Mouse (Mus musculus) urinary bladder, postnatal 14 days (tissue): ENCODE data around the gene Adprhl2.

ENCODE experiments used
- DNase-seq: peaks from one replicate; pipeline ENCODE4 v3.0.0; 2021; ENCODE audit warnings: low spot score

The Adprhl2 gene

GRCm38 (mm10) chr4:126321111-126321853 is at the start of gene Adprhl2:
Adprhl2 (minus strand) TSS chr4:126321703.
- DNase-seq, result peak; percentile 99

- DNase-seq, result no peak
Measured at GRCm38 (mm10) chr4:126360069-126360468, 38.6 kb upstream of the Adprhl2 start.

GRCm38 (mm10) chr4:126343451-126343850 is 21.9 kb upstream of the Adprhl2 start:
- no peak for DNase-seq

DNA sequence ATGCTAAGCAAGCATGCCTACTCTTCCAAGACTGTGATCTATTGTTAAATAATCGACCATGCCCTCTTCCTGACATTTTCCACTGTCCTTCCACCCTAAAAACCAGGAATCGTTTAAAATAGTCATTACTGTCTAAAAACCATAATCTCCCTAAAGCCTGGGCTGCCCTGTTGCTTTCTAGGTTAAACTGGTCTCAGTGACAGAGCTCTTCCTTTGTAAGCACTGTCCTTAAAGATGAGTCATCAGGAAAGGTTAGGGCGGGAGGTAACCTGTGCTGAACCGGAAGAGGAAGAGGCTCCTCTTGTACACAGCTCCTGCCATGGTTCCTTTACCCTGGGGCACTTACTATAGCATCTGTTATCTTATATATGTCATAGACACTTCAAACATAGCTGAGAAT is 18.0 kb upstream of the Adprhl2 start:
- no peak for DNase-seq

GRCm38 (mm10) chr4:126332358-126332757 is 10.9 kb upstream of the Adprhl2 start:
- DNase-seq, result no peak

DNA sequence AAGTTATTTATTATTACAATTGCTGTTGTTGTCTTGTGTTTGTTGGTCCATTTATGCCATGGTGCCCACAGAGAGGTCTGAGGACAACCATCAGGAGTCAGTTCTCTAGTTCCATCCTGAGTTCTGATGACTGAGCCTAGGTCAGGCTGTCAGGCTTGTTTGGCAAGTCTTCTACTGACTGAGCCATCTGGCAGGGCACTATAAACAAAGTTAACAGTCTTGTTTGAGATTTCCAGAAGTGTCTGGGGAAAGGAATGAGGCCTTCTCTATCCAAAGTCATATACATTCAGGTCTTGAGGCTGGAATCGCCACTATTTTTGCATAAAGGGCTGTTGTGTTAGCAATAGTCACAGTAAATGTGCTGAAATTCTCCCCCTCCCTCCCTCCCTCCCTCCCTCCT is 10.2 kb upstream of the Adprhl2 start:
- DNase-seq, result no peak

DNA sequence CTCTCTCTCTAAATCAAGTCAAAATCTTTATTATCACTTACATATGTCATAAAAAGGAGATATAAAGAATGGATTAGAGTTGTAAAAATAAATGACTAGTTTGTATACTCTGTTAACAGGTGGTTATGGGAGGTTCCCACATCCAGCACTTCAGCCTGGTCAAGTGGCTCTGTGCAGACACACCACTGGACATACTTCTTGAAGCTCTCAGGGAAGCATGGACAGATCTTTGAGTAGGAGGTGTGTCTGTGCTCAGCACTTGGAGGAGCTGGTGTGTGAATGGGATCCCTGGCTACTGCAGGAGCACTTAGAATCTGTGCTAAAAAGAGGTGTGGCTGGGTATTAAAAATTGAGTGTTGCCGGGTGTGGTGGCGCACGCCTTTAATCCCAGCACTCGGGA is 8.8 kb upstream of the Adprhl2 start:
- DNase-seq, result no peak

DNA sequence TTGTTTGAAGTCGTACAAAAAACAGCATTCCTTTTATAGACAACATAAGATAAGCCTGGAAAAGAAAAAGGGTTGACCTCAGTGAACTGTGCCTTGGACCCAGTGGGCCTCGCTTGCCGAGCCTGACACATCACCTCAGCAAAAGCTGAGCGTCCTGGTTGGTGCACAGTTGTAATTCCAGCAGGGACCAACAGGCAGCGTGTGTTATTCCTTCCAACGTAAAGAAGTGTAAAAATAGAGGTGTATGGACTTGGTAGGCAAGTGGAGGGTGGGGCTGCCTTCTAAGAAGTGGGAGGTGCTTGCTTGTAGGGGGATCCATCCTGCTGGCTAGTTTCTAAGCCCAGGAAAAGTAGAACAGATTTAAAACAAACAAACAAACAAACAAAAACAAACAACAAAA is 4.5 kb upstream of the Adprhl2 start:
- no peak for DNase-seq

DNA sequence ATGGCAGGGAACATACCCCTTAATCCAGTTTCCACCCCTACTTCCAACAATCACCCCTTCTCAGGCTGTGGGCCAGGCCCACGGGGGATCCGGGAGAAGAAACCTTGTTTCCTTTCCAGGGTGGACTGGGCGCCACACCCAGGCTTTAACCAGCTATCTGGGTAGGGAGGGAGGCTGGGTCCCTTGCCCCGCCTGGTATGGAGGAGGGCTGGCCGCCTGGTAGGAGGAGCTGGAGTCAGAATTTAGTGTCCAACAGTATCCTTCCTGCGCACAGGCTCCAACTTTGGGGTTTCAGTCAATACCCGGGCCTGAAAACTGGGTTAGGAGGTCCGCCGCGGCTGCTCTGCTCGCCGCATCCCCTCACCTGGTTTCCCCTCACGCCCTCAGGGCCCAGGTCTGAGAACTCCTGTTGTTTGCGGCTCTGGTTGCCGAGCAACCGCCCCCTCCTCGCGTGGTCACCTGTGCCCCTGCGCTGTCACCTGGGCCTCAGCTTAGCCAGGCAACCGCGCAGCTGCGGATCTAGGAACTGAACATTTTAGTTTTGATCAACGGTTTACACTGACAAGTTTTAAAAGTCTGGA is 3.9 kb upstream of the Adprhl2 start, which contains the start of gene Tekt2:
Gene Tekt2, minus strand, starts transcription at position 408 of the 581 bp plus-strand sequence.
- DNase-seq, result peak; percentile 71

DNA sequence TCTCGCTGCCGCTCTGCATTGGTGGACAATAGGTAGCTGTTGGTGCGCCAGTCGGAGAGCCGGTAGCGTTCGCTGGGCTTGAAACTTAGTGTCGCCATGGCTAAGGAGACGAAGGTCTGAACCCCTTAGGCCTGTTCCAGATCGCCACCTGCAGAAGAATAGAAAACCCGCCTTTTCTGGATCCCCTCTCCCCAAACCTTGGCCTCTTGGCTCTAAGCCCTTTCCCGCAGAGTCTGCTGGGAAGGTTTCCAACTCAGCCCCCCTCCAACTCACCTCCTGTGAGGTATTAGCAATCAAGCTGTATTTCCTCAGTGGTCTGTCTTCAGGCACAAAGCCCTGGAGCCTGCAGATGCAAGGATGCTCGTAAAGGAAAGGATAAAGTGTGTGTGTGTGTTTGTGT is 3.4 kb upstream of the Adprhl2 start:
- DNase-seq, result no peak

DNA sequence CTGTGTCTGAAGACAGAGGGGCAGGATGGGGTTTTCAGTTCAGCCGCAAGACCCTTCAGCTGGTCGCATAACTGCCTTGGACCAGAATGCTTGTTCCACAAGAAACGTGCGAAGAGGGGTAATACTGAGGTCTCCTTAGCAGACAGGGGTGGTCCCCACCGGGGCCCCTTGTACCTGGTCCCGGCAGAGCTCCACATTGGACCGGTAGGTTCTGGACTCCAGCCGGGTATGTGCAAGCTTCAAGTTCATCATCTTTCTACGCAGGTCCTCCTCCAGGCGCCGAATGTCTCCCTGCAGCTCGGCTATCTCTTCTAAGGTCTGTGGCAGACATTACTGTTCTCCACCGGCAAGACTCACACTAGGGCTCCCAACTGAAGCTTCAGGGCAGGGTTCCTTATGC is 1.1 kb upstream of the Adprhl2 start:
- no peak for DNase-seq

DNA sequence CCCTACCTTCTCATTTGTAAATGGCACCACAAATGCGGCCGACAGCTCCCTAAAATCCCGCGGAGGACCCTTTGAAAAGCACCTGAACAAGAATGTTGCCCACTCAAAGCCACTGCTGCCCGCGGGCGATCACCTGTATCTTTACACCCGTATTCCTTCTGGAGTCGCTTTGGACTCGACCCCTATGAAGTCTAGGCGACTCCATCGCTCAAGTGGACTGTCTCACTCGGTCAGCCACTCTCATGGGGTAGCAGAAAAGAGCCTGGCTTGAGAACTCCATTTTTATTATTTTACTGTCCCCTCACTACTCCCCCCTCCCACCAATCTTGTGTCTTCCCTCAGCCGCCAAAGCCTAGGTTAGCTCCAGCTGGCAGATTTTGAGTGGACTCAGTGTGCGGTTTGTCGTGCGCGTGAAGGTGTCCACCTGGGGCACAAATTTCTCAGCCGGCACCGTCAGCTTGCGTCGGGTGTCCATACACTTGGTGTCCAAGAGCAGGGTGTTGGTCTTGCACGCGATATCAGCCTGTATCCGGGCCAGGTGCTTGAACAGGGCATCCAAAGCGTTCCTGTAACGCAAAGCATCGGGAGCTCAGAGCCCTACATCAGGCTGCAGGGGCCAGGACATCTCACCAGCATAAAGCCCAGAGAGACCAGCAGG is 480 bp upstream of the Adprhl2 start:
- no peak for DNase-seq

DNA sequence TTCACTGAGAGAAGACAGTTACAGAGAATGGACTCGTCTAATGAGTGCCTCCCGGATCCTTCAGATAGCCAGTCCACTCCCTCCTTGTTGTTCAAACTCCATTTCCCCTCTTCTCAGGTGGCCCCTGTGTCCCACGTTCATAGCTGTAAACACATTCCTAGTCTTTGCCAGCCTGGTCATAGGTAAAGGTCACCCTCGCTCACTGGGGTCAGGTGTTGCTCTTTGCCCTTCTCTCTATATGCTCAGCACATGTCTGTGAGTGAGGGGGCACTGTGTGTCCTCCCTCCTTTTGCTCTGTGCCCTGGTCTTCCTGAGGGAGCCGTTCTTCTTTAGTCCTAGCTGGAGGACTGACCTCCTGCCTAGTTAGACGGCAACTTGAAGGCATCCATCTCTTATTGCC is 1.7 kb downstream of the Adprhl2 start:
- no peak for DNase-seq

- DNase-seq, result no peak
Measured at GRCm38 (mm10) chr4:126316443-126317040, 5.0 kb downstream of the Adprhl2 start.

GRCm38 (mm10) chr4:126315931-126316330 is 5.6 kb downstream of the Adprhl2 start:
- no peak for DNase-seq

DNA sequence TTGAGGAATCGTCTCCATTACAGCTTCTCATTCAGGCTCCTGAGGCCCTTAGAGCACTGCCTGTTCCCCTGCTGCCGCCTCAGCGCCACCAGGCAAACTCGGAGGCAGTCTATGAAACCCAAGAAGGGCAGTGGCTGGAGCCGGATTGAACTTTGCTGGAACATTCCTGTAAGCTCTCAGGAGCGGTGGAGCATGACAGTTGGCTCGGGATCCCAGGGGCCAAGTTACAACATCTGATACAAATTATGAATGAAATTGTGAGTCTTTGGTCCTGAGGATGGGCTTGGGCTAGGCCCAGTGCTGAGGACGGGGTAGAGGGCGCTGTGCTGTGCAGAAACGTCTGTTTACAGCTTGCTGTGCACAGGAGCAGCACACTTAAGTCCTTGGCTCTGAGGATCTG is 7.1 kb downstream of the Adprhl2 start:
- no peak for DNase-seq

GRCm38 (mm10) chr4:126313202-126313601 is 8.3 kb downstream of the Adprhl2 start:
- DNase-seq, result no peak

DNA sequence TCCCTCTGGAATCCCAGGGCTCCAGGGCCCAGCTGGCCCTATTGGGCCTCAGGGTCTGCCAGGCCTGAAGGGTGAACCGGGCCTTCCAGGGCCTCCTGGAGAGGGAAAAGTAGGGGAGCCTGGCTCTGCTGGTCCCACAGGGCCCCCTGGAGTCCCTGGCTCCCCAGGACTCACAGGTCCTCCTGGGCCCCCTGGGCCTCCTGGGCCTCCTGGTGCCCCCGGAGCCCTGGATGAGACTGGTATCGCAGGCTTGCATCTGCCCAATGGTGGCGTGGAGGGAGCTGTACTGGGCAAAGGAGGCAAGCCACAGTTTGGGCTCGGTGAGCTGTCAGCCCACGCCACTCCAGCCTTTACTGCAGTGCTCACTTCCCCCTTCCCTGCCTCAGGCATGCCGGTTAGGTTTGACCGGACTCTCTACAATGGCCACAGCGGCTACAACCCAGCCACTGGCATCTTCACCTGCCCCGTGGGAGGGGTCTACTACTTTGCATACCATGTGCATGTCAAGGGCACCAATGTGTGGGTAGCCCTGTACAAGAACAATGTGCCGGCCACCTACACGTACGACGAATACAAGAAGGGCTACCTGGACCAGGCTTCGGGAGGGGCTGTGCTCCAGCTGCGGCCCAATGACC is 9.8 kb downstream of the Adprhl2 start:
- no peak for DNase-seq

GRCm38 (mm10) chr4:126310344-126310743 is 11.2 kb downstream of the Adprhl2 start:
- no peak for DNase-seq

- DNase-seq, result peak; percentile 87
Measured at GRCm38 (mm10) chr4:126309922-126310309, 11.6 kb downstream of the Adprhl2 start.

- no peak for DNase-seq
Measured at GRCm38 (mm10) chr4:126309211-126309921, 12.1 kb downstream of the Adprhl2 start.

DNA sequence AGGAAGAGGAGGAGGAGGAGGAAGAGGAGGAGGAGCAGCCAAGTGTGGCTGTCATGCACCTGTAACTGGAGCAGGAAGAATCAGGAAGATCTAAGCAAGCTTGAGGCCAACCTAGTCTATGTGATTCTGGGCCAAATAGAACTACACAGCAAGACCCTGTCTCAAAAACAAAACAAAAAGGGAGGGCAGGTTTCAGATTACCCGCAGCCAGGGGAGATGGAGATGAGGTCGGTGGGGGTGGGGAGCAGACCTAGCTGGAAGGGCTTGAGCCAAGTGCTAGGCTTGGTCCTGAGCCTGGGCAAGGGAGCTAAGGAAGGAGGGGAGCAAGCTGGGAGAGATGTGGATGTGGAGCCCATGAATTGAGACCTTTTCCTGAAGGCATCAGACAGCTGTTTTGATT is 14.7 kb downstream of the Adprhl2 start:
- no peak for DNase-seq
